Mouse (Mus musculus): Measurements from ENCODE around the gene Rnf144b.

DNA sequence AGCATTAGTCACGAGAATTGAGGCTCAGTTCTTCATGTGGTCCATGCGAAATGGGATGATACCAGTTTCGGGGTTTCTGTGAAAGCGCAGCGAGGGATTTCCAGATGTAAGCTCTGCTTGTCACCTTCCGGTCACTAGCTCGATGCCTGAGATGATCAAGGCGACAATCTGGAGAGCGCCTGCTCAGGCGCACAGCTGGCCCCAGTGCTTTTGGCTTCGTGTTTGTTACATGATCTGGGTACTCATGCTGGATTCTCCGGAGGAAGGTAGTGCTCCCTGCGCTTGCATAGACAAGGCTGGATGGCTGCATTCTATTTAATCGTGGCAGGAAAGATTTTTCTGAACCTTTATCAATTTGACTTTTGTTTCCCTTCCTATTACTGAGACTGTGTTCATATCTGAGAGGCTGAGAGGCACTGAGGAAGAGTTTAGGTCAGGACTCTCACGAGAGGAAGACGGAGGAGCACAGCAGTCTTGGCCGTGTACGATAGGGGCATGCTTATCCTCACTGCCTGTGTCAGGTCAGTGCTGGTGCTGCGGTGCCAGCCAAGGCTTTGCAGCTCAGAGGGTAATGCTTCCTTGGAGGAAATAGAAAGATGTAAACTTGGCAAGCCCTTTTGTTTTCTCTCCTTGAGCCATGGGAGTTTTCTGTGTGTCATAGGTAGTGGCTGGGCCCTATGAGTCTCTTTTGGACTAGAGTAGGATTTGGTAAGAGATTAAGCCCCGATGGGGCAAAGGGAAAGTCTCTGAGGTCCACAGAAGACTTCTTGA, 93.5 kb downstream of the Rnf144b start:
- TF ChIP-seq CTCF (IDR thresholded peaks at IDR 0.05; ENCODE audit: extremely low read depth, insufficient read depth, low read length) (no peak), POLR2A (IDR thresholded peaks at IDR 0.05; ENCODE audit: extremely low read depth, insufficient read depth, low read length) (no peak)
